Mouse (Mus musculus): ENCODE data around the gene Ptprq. TPM values are rescaled to one million over a fixed set of nuclear protein-coding genes. Genes with fewer than 3 reads are reported as not detected.

Gene Ptprq
- polyA plus RNA-seq, 1 experiment, result 0.10 TPM

DNA sequence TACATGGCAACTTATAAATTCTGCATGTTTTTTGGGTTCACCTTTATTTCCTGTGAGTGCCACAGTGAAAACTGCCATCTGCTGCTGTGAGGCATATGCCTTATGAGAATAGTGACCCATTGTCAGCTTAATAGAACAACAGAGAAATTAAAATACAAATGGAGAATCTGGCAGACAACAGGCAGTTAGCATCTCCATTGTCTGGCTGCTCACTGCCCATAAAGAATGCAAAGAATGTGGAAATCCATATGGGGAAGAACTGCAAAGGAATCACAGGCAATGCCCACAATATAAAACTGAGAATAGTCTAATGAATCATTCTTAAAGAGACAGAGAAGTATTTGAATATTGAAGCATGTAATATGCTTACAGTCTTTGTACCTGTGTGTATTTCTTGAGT, 14.5 kb upstream of the Ptprq start:
- TF ChIP-seq USF1 (IDR thresholded peaks at IDR 0.05; ENCODE audit: low read depth) (no peak), POLR2A (IDR thresholded peaks at IDR 0.05; ENCODE audit: insufficient read length, low read depth) (no peak), MAX (IDR thresholded peaks at IDR 0.05; ENCODE audit: low read depth) (no peak), CEBPB (IDR thresholded peaks at IDR 0.05; ENCODE audit: insufficient read depth, poor library complexity, severe bottlenecking) (no peak), TCF12 (IDR thresholded peaks at IDR 0.05; ENCODE audit: insufficient read depth, poor library complexity, severe bottlenecking) (no peak), REST (IDR thresholded peaks at IDR 0.05; ENCODE audit: insufficient read depth, insufficient read length) (no peak), MYOG (IDR thresholded peaks at IDR 0.05; ENCODE audit: control insufficient read depth in 1 of 3, insufficient read depth in 1 of 3, insufficient read length in 2 of 3, low read depth in 2 of 3) (no peak), SRF (IDR thresholded peaks at IDR 0.05; ENCODE audit: control insufficient read depth, insufficient read length, low read depth) (no peak), E2F4 (IDR thresholded peaks at IDR 0.05; ENCODE audit: insufficient read depth) (no peak), TCF3 (IDR thresholded peaks at IDR 0.05; ENCODE audit: insufficient read length, low read depth) (no peak), MYOD1 (IDR thresholded peaks at IDR 0.05; ENCODE audit: control insufficient read depth in 1 of 3, insufficient read length in 2 of 3, low read depth in 2 of 3) (no peak), POLR2AphosphoS2 (IDR thresholded peaks at IDR 0.05; ENCODE audit: insufficient read length, low read depth) (no peak)
- no peaks in the 10 kb centered on the region for H3K79me2 ChIP-seq (ENCODE audit: control insufficient read depth, insufficient read depth)
- no peaks in the 10 kb centered on the region for H3K36me3 ChIP-seq (ENCODE audit: control insufficient read depth, insufficient read depth)
- H3K27me3 ChIP-seq (ENCODE audit: control insufficient read depth, insufficient read depth, insufficient read length), result no peaks in the 10 kb centered on the region
- no peak overlapping the region for H3K4me3 ChIP-seq
- H3ac ChIP-seq (ENCODE audit: control insufficient read depth, insufficient read length), result no peak overlapping the region
- H3K4me2 ChIP-seq (ENCODE audit: low read depth), result peak overlapping the region; percentile 27

DNA sequence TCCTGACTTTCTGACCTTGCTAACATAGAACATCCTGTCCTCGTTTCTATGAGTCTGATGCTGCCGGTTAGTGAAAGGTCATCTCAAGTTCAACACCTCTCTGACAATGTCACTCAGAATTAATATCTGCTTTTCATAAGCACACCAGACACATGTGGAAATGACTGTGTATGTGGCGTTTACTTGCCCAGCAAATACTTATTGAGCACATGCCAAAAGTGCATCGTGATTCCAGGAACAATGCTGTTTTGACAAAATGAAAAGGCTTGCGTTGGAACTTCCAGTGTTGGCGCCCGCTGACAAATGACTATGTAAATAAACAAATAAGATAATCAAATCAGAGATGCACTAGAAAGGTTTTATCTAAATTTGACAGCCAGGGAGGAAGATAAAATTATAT, 5.8 kb upstream of the Ptprq start:
- H3K4me2 ChIP-seq (ENCODE audit: low read depth), result no peak overlapping the region
- no peaks in the 10 kb centered on the region for H3K27me3 ChIP-seq (ENCODE audit: control insufficient read depth, insufficient read depth, insufficient read length)
- no peaks in the 10 kb centered on the region for H3K79me2 ChIP-seq (ENCODE audit: control insufficient read depth, insufficient read depth)
- no peak for TF ChIP-seq CEBPB (IDR thresholded peaks at IDR 0.05; ENCODE audit: insufficient read depth, poor library complexity, severe bottlenecking)
- TF ChIP-seq POLR2AphosphoS2 (IDR thresholded peaks at IDR 0.05; ENCODE audit: insufficient read length, low read depth), result no peak
- no peak for TF ChIP-seq MYOD1 (IDR thresholded peaks at IDR 0.05; ENCODE audit: control insufficient read depth in 1 of 3, insufficient read length in 2 of 3, low read depth in 2 of 3)
- no peak for TF ChIP-seq E2F4 (IDR thresholded peaks at IDR 0.05; ENCODE audit: insufficient read depth)
- no peak for TF ChIP-seq SRF (IDR thresholded peaks at IDR 0.05; ENCODE audit: control insufficient read depth, insufficient read length, low read depth)
- H3ac ChIP-seq (ENCODE audit: control insufficient read depth, insufficient read length), result no peak overlapping the region
- no peaks in the 10 kb centered on the region for H3K36me3 ChIP-seq (ENCODE audit: control insufficient read depth, insufficient read depth)
- no peak overlapping the region for H3K4me3 ChIP-seq

DNA sequence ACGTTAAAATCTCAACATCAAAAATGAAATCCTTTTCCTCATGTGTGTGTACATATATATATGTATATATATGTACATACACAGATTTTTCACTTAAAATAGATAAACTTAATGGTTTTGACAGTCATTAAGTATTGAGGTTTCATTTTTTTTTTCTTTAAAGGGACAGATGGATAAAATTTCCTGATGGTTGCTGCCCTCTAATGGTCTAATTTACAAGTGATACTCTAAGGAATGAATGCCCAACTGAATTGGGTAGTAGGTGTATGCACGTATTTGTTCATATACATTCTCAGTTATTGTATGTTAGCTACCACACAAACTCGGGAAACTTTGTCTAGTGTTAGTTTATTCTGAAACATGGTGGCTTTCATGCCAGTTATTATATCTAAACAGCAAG, 15.4 kb downstream of the Ptprq start:
- Histone ChIP-seq H3ac (ENCODE audit: control insufficient read depth, insufficient read length) (no peak overlapping the region), H3K36me3 (ENCODE audit: control insufficient read depth, insufficient read depth) (no peaks in the 10 kb centered on the region), H3K4me3 (no peak overlapping the region), H3K27me3 (ENCODE audit: control insufficient read depth, insufficient read depth, insufficient read length) (no peaks in the 10 kb centered on the region), H3K4me2 (ENCODE audit: low read depth) (no peak overlapping the region), H3K79me2 (ENCODE audit: control insufficient read depth, insufficient read depth) (no peaks in the 10 kb centered on the region)
- TF ChIP-seq MYOD1 (IDR thresholded peaks at IDR 0.05; ENCODE audit: control insufficient read depth in 1 of 3, insufficient read length in 2 of 3, low read depth in 2 of 3), result no peak
- TF ChIP-seq CEBPB (IDR thresholded peaks at IDR 0.05; ENCODE audit: insufficient read depth, poor library complexity, severe bottlenecking), result no peak
- TF ChIP-seq POLR2AphosphoS2 (IDR thresholded peaks at IDR 0.05; ENCODE audit: insufficient read length, low read depth), result no peak
- TF ChIP-seq E2F4 (IDR thresholded peaks at IDR 0.05; ENCODE audit: insufficient read depth), result no peak
- TF ChIP-seq USF1 (IDR thresholded peaks at IDR 0.05; ENCODE audit: low read depth), result no peak
- TF ChIP-seq REST (IDR thresholded peaks at IDR 0.05; ENCODE audit: insufficient read depth, insufficient read length), result no peak
- no peak for TF ChIP-seq SRF (IDR thresholded peaks at IDR 0.05; ENCODE audit: control insufficient read depth, insufficient read length, low read depth)
- no peak for TF ChIP-seq TCF3 (IDR thresholded peaks at IDR 0.05; ENCODE audit: insufficient read length, low read depth)
- TF ChIP-seq TCF12 (IDR thresholded peaks at IDR 0.05; ENCODE audit: insufficient read depth, poor library complexity, severe bottlenecking), result no peak
- TF ChIP-seq MYOG (IDR thresholded peaks at IDR 0.05; ENCODE audit: control insufficient read depth in 1 of 3, insufficient read depth in 1 of 3, insufficient read length in 2 of 3, low read depth in 2 of 3), result no peak

DNA sequence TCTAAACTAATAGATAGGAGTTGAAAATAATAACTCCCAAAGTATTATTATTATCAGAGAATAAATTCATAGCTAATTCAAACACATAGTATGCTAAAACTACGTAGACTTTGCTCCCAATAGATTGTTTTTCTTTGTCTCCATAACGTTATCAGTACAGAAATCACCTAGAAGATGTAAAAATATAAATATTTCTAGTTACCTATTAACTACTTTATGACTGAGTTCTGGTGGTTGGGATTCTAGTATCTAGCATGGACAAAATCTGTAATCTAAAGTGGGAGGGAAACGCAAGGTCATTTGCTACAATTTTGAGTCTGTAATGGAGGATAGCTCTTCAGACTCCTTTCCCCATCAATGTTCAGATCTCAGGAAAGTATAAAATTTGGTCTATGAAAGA, 18.9 kb downstream of the Ptprq start:
- Histone ChIP-seq H3ac (ENCODE audit: control insufficient read depth, insufficient read length) (no peak overlapping the region), H3K4me3 (no peak overlapping the region), H3K27me3 (ENCODE audit: control insufficient read depth, insufficient read depth, insufficient read length) (no peaks in the 10 kb centered on the region), H3K36me3 (ENCODE audit: control insufficient read depth, insufficient read depth) (no peaks in the 10 kb centered on the region), H3K79me2 (ENCODE audit: control insufficient read depth, insufficient read depth) (no peaks in the 10 kb centered on the region), H3K4me2 (ENCODE audit: low read depth) (no peak overlapping the region)
- TF ChIP-seq USF1 (IDR thresholded peaks at IDR 0.05; ENCODE audit: low read depth) (no peak), SRF (IDR thresholded peaks at IDR 0.05; ENCODE audit: control insufficient read depth, insufficient read length, low read depth) (no peak), MAX (IDR thresholded peaks at IDR 0.05; ENCODE audit: low read depth) (no peak), POLR2A (IDR thresholded peaks at IDR 0.05; ENCODE audit: insufficient read length, low read depth) (no peak), MYOD1 (IDR thresholded peaks at IDR 0.05; ENCODE audit: control insufficient read depth in 1 of 3, insufficient read length in 2 of 3, low read depth in 2 of 3) (no peak), TCF12 (IDR thresholded peaks at IDR 0.05; ENCODE audit: insufficient read depth, poor library complexity, severe bottlenecking) (no peak)

DNA sequence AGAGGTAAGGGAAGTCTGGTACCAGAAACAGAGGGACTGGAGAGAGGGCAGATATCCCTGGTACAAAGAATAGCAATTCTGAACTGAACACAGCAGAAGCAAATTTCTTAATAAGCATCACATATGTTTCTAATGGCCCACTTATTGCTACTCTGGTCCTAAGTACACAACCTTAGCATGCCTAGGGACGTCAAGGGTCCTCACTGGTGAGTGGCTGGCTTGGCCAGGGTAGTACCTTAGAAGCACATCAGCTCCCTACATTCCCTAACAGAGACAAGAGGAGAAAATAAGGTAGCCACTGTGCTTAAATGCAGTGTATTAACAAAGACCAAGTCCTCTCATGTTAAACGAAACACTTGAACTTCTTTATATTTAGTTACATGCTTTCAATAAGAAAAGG, 21.1 kb downstream of the Ptprq start:
- Histone ChIP-seq H3K36me3 (ENCODE audit: control insufficient read depth, insufficient read depth) (no peaks in the 10 kb centered on the region), H3K79me2 (ENCODE audit: control insufficient read depth, insufficient read depth) (no peaks in the 10 kb centered on the region), H3ac (ENCODE audit: control insufficient read depth, insufficient read length) (no peak overlapping the region), H3K27me3 (ENCODE audit: control insufficient read depth, insufficient read depth, insufficient read length) (no peaks in the 10 kb centered on the region), H3K4me2 (ENCODE audit: low read depth) (no peak overlapping the region), H3K4me3 (no peak overlapping the region)
- TF ChIP-seq E2F4 (IDR thresholded peaks at IDR 0.05; ENCODE audit: insufficient read depth) (no peak), POLR2A (IDR thresholded peaks at IDR 0.05; ENCODE audit: insufficient read length, low read depth) (no peak), USF1 (IDR thresholded peaks at IDR 0.05; ENCODE audit: low read depth) (no peak), MAX (IDR thresholded peaks at IDR 0.05; ENCODE audit: low read depth) (no peak), REST (IDR thresholded peaks at IDR 0.05; ENCODE audit: insufficient read depth, insufficient read length) (no peak), SRF (IDR thresholded peaks at IDR 0.05; ENCODE audit: control insufficient read depth, insufficient read length, low read depth) (no peak), TCF3 (IDR thresholded peaks at IDR 0.05; ENCODE audit: insufficient read length, low read depth) (no peak), MYOG (IDR thresholded peaks at IDR 0.05; ENCODE audit: control insufficient read depth in 1 of 3, insufficient read depth in 1 of 3, insufficient read length in 2 of 3, low read depth in 2 of 3) (no peak), MYOD1 (IDR thresholded peaks at IDR 0.05; ENCODE audit: control insufficient read depth in 1 of 3, insufficient read length in 2 of 3, low read depth in 2 of 3) (no peak)
